Mouse (Mus musculus): ENCODE data around the gene Mettl27. TPM values are rescaled to one million over a fixed set of nuclear protein-coding genes. Genes with fewer than 3 reads are reported as not detected.

Gene Mettl27
- 52.6 and 54.8 TPM in 2 replicates for polyA plus RNA-seq (2012; rRNA removed)

DNA sequence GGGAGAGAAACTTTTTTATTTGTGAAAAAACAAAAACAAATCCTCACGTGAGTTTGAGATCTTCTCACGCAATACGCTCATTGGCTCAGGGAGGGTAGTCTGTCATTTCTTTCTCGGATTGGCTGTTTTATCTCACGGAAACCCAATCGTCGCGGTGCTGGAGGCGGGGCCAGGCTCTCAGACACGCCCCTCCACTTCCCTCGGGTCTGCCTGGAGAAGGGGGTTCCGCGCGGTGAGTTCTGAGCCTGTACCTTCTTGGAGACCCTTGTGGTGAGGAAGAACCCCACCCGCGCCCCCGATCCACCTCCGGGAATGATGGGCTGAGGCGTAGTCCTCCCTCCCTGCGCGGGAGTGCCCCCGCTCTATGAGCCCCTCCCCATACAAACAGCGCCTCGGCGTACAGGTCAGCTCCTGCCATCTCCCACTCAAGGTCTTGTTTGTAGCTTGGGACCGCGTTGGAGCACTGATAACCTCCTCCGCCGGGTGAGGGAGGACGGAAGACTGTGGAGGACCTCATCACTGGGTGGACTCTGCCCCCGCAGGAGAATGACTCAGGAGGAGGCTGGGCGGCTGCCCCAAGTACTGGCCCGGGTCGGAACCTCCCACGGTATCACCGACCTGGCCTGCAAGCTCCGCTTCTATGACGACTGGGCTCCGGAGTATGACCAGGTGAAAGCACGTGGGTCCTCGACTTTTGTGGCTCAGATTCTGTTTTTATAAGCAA is at the start of gene Mettl27:
TSS of gene Mettl27 (plus strand) at position 190 of the 724 bp plus-strand sequence.
- no peak for DNase-seq (ENCODE audit: low read depth)

GRCm38 (mm10) chr5:134883077-134883476 is 49.1 kb upstream of the Mettl27 start:
- DNase-seq (ENCODE audit: low read depth): no peak

GRCm38 (mm10) chr5:134887447-134888335 is 44.5 kb upstream of the Mettl27 start:
- DNase-seq (ENCODE audit: low read depth): no peak

DNA sequence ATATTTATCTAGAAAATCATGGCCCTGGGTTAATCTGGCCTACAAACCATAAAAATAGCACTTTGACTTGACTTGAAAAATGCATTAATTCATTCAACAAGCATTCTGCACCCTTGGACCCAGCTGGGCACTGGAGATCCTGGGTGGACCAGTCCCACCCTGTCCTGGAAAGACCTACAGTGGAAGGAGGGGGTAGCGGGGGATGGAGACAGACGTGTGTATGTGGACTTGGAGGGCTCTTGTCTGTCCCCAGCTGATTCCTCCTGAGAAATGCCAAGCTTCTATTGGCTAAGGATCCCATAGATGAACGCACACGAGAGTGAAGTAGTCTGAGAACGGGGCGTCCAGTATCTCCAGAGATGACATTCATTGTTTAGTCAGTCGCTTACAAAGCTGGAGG is 43.7 kb upstream of the Mettl27 start:
- DNase-seq (ENCODE audit: low read depth): no peak

DNA sequence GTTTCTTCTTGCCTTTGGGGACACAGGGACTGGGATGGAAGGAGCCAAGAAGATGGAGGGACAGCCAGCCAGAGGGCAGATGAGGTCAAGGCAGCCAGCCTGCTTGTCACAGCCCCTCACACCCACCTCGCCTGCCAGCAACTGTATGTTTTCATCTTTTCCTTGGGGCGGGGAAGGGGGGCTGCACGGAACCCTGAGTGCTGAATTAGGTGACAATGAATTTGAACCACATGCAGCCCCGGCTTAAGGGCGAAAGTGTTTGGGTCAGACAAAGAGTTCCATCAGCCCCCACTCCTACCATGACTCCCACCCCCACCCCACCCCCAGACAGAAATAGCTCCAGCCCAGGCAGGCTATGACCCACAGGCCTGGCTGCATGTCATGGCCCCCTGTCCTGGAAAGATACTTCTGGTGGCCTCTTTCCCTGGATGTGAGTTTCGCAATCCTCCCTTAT is 41.5 kb upstream of the Mettl27 start:
- DNase-seq (ENCODE audit: low read depth): no peak

GRCm38 (mm10) chr5:134891552-134891951 is 40.6 kb upstream of the Mettl27 start:
- no peak for DNase-seq (ENCODE audit: low read depth)

DNA sequence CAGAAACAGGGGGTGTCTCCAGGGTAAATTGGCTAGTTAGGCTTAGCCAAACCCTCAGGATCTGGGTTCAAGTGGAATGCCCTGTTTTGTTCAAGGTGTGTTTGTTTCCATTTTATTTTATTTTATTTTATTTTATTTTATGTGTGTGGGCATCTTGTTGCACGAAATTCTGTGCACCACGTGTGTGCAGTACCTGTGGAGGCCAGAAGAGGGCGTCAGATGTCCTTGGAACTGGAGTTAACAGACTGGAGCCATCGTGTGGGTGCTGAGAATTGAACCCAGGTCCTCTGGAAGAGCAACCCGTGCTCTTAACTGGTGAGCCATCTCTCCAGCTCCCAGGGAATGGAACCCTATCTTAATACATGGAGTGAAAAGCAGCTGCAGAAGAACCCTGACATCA is 39.5 kb upstream of the Mettl27 start:
- DNase-seq (ENCODE audit: low read depth): no peak

DNA sequence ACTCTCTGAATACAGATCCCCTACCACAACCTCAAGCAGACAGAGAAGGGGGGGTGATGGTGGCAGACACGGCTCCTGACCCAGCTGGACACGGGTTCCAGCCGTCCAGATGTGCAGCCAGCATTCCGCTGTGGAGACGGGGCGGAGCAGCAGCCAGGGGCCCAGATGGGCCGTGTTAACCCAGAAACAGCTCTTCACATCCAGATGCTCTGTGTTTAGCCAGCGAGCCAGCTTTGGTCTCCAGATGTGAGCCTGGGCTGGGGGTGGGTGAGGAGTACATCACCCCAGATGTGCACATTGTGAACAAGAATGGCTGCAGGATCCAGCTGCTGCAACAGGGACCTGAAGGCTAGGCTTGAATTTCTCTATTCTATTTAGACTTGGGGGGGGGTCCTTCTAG is 36.9 kb upstream of the Mettl27 start:
- no peak for DNase-seq (ENCODE audit: low read depth)

- no peak for DNase-seq (ENCODE audit: low read depth)
Observed at GRCm38 (mm10) chr5:134896965-134897364, 35.2 kb upstream of the Mettl27 start.

DNA sequence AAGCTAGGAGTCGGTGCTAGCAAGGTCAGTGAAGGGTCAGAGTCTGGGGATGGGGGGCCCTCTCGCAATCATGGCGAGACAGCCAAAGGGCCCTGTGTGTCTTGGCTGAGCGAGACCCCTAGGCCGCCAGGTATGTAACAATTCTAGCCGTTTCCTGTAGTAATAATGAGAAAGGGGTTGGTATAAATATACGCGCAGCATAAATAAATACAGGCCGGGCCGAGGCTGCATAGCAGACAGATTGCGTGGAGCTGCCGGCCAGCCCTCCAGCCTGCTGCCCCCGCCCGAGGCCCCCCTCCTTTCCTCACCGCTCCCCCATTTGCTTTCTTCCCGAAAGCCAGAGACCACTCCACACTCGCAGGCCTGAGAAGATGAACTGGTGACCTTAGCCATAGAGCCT is 34.6 kb upstream of the Mettl27 start:
- no peak for DNase-seq (ENCODE audit: low read depth)

- no peak for DNase-seq (ENCODE audit: low read depth)
Observed at GRCm38 (mm10) chr5:134901012-134901643, 31.0 kb upstream of the Mettl27 start.

DNA sequence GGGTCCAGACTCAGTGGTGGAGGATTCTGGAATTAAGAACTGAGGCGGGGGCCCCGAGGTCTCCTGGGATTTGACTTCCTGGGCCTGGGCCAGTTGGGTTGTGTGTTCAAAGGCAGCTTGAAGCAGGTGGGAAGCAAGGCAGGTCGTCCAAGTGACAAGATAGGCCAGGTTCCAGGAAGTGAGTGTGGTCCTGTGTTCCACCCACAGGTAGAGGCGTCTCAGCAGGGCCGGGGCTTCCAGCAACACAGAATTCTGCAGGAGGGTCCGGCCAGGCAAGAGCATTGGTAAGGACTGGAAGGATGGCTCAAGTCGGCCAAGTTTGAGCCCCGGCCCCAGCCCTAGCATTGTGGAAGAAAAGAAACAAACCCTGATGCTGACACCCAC is 30.5 kb upstream of the Mettl27 start:
- DNase-seq (ENCODE audit: low read depth): no peak

- no peak for DNase-seq (ENCODE audit: low read depth)
Observed at GRCm38 (mm10) chr5:134906633-134907032, 25.5 kb upstream of the Mettl27 start, which contains the start of gene Tmem270. Gene Tmem270, minus strand, starts transcription at chr5:134906733.

DNA sequence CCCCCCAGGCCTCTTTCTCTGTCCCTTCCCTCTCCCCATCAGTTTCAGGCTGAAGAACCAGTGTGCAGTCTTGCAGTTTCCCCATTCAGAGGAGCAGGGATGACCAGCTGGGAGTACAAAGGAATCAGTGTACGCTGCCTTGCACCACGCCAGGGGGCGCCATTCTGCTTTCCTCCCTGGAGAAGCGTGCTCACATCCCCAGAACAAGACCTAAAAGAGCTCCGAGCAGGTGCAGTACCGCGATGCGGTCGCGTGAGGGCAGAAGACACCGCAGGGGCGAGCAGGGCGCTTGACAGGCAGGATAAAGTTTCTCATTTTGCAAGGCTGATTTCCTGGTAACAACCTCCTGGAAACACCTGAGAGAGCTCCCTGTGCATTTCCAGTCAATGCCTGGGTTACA is 25.0 kb upstream of the Mettl27 start:
- peak; percentile 14 for DNase-seq (ENCODE audit: low read depth)

- DNase-seq (ENCODE audit: low read depth): no peak
Observed at GRCm38 (mm10) chr5:134911901-134912300, 20.3 kb upstream of the Mettl27 start.

- DNase-seq (ENCODE audit: low read depth): no peak
Observed at GRCm38 (mm10) chr5:134913352-134913751, 18.8 kb upstream of the Mettl27 start.

DNA sequence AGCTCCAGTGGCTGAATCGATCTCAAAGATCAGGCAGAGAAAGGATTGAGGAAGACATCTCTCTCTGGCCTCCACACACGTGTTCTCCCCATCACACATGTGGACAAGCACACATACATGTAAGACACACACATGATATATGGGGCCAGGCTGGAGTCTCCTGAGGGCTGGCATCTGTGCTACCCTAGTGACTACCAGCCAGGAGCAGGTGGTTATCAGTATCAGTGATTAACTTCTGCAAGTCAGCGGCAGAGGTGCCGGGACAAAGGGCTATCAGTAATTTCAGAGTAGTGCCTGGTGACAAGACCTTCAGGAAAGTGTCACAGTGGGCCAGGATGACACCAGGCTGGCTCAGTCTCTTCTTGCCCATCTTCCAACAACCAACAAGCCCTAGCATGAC is 18.4 kb upstream of the Mettl27 start:
- no peak for DNase-seq (ENCODE audit: low read depth)

DNA sequence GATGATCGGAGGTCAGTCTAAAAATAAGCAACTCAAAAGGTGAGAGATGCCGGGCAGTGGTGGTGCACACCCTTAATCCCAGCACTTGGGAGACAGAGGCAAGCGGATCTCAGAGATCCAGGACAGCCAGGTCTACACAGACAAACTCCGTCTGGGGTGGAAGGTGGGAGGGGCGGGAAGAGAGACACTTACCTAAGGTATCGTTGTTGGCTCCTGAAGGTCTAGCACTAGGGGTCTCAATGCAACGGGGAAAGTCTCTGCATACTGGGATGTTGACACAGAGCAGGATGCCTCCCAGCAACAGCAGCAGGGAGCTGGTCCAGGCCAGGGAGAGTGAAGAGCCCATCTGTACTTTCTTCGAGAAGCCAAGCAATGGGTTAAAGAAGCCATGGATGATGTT is 17.7 kb upstream of the Mettl27 start:
- DNase-seq (ENCODE audit: low read depth): no peak

- DNase-seq (ENCODE audit: low read depth): no peak
Observed at GRCm38 (mm10) chr5:134915311-134915710, 16.9 kb upstream of the Mettl27 start, which contains the start of gene Cldn13. Gene Cldn13, minus strand, starts transcription at chr5:134915526.

DNA sequence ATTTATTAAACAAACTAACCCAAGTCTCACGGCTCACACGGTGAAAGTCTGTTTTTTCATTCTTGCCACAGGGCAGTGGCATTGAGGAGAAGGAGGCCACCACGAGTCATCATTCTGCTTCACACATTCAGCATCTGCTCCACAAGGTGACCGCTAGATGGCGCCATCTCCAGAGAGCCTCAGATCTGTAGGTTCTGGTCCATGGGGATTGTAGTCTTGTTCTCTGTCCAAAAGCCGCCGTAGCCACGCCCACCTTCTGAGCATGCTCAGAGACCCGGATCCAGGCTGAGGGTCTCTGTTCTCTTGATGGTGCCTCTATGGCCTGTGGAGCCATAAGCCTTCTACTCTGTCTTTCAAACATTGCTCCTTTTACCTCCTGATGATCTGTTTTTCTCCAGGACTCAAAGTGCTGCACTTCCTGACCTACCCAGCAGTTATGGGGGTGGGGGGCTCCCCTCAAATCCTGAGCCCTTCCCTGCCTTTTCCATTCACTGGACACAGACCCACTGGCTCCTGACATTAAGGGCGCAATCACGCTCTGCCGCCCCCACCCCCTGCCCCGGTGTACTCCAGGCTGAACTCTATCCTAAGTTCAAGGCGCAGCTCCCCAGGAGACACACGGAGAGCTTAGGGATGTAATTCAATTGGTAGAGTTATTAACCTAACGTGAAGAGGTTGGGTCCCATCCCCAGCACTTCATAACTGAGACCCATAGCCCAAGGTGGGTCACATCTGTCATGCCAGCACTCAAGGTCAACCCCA is 13.9 kb upstream of the Mettl27 start:
- DNase-seq (ENCODE audit: low read depth): no peak

GRCm38 (mm10) chr5:134919097-134919496 is 13.1 kb upstream of the Mettl27 start:
- no peak for DNase-seq (ENCODE audit: low read depth)
